ENCODE assay signal across 20 mouse cellular contexts in the genomic region with DNA sequence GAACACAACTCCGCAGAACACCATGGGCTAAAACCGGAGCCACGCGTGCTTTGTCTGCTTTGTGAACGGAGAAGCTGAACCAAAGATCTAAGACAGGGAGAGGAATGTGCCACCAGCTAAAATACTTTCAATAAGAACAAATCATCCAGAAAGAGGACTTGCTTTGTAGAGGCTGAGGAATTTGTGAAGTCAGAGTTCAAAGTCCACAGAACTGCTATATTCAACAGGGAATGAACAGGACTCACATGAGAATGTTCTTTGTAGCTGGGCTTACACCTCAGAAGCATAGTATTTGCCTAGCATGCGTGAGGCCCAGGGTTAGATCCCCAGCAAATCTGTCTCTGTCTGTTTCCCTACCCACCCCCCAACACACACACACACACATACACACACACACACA.
DNase-seq lines count a peak whose midpoint lies in the region; ATAC-seq and TF ChIP-seq lines count a peak whose summit lies in the region.
"Had no signal": no experiment of that assay in that cellular context is flagged by ENCODE, and none has a peak within 500 bp of the region (broad histone marks: within the 10 kb centered on the region; RNA-seq: fewer than 3 reads in every experiment).

No protein-coding gene starts in this region.

- no peaks in the 10 kb centered on the region for H3K9me3 ChIP-seq in heart, embryonic 12.5 days (replicated peaks)
- no peaks in the 10 kb centered on the region for H3K9me3 ChIP-seq in liver, embryonic 11.5 days (ENCODE audit: control insufficient read depth, low read length)
- H3K9me3 ChIP-seq: G1E; heart, embryonic 15.5 days; limb, embryonic 13.5 days; liver, embryonic 15.5 days; midbrain, embryonic 12.5 days; neural tube, embryonic 13.5 days had no signal

- peaks cover 79% of the 10 kb centered on the region for H3K36me3 ChIP-seq in heart, embryonic 12.5 days
- H3K36me3 ChIP-seq in liver, adult 2 months (ENCODE audit: control insufficient read depth, insufficient read depth, low read length), result peaks cover 52% of the 10 kb centered on the region
- peaks cover 9% of the 10 kb centered on the region for H3K36me3 ChIP-seq in liver, embryonic 11.5 days (ENCODE audit: control insufficient read depth, insufficient read depth, low read length)
- H3K36me3 ChIP-seq: G1E had no signal

- H3K79me2 ChIP-seq in liver, adult 2 months (ENCODE audit: control insufficient read depth, insufficient read depth, low read length), result no peaks in the 10 kb centered on the region; the same call in 1 of the 2 replicates

- H3K4me2 ChIP-seq in heart, embryonic 12.5 days, result no peak overlapping the region
- no peak overlapping the region for H3K4me2 ChIP-seq in liver, embryonic 11.5 days
- H3K4me2 ChIP-seq: heart, embryonic 15.5 days; limb, embryonic 13.5 days; liver, embryonic 15.5 days; midbrain, embryonic 12.5 days; neural tube, embryonic 13.5 days had no signal

- 0 out of 2 replicates have a peak overlapping the region, but pooled peaks have one; percentile 3 for H3K27ac ChIP-seq in heart, embryonic 12.5 days (ENCODE audit: poor library complexity, severe bottlenecking)
- no peak overlapping the region for H3K27ac ChIP-seq in liver, adult 2 months (replicated peaks; ENCODE audit: insufficient read depth, low read depth, low read length)
- no peak overlapping the region for H3K27ac ChIP-seq in liver, embryonic 11.5 days (ENCODE audit: low read depth, low read length)
- H3K27ac ChIP-seq: heart, embryonic 15.5 days; limb, embryonic 13.5 days; liver, embryonic 15.5 days; midbrain, embryonic 12.5 days; neural tube, embryonic 13.5 days had no signal

- peaks cover 7% of the 10 kb centered on the region; the same call in 1 of the 2 replicates for H3K4me1 ChIP-seq in heart, embryonic 12.5 days (replicated peaks)
- H3K4me1 ChIP-seq in liver, adult 2 months (ENCODE audit: control insufficient read depth, insufficient read depth, low read length), result no peaks in the 10 kb centered on the region
- no peaks in the 10 kb centered on the region for H3K4me1 ChIP-seq in liver, embryonic 11.5 days (replicated peaks; ENCODE audit: control insufficient read depth, insufficient read depth, low read length)
- H3K4me1 ChIP-seq: limb, embryonic 13.5 days; liver, embryonic 15.5 days; midbrain, embryonic 12.5 days; neural tube, embryonic 13.5 days had no signal

- ATAC-seq in heart, embryonic 12.5 days (ENCODE audit: insufficient number of reproducible peaks, low FRiP score), result no peak
- ATAC-seq in liver, embryonic 11.5 days (replicated peaks; ENCODE audit: low FRiP score), result no peak
- ATAC-seq: forebrain, embryonic 16.5 days; hindbrain, embryonic 16.5 days; lung, postnatal 0 days had no signal

- TF ChIP-seq CTCF in liver, adult 2 months (IDR thresholded peaks at IDR 0.05; ENCODE audit: low read depth, low read length), result no peak

- H3K9ac ChIP-seq in heart, embryonic 12.5 days, result no peak overlapping the region
- no peak overlapping the region for H3K9ac ChIP-seq in liver, adult 2 months (ENCODE audit: low read depth, low read length)
- H3K9ac ChIP-seq in liver, embryonic 11.5 days (ENCODE audit: low read depth, low read length), result no peak overlapping the region
- H3K9ac ChIP-seq: heart, embryonic 15.5 days; limb, embryonic 13.5 days; liver, embryonic 15.5 days; midbrain, embryonic 12.5 days; neural tube, embryonic 13.5 days had no signal

- TF ChIP-seq POLR2A in liver, adult 2 months (IDR thresholded peaks at IDR 0.05; ENCODE audit: extremely low read depth, insufficient read depth, low read length), result no peak

- DNase-seq in heart, adult 18-20 months, result no peak
- DNase-seq in liver, adult 2 months (ENCODE audit: extremely low read depth, low read depth, low spot score), result peak; percentile 24
- no peak for DNase-seq in liver, embryonic 11.5 days (ENCODE audit: low spot score)
- peak; percentile 21 for DNase-seq in kidney, postnatal 10 days
- DNase-seq in yolk sac, embryonic 10.5 days (ENCODE audit: low spot score), result peak; percentile 35
- DNase-seq in embryo, embryonic 10 days (ENCODE audit: low spot score), result no peak
- DNase-seq in cerebellum, postnatal 25 days, result no peak
- DNase-seq: adrenal gland, postnatal 14 days; cerebellum, adult 11-12 months; right cerebral cortex, adult 18-20 months had no signal

- H3K27me3 ChIP-seq in heart, embryonic 12.5 days (replicated peaks), result no peaks in the 10 kb centered on the region
- H3K27me3 ChIP-seq in liver, adult 2 months (ENCODE audit: control insufficient read depth, insufficient read depth, low read length), result no peaks in the 10 kb centered on the region
- H3K27me3 ChIP-seq in liver, embryonic 11.5 days (replicated peaks; ENCODE audit: control insufficient read depth, insufficient read depth, low read length), result no peaks in the 10 kb centered on the region
- H3K27me3 ChIP-seq: heart, embryonic 15.5 days; limb, embryonic 13.5 days; liver, embryonic 15.5 days; midbrain, embryonic 12.5 days; neural tube, embryonic 13.5 days had no signal

- no peak overlapping the region for H3K4me3 ChIP-seq in heart, embryonic 12.5 days
- no peak overlapping the region for H3K4me3 ChIP-seq in liver, adult 2 months (ENCODE audit: insufficient read depth, low read depth, low read length)
- H3K4me3 ChIP-seq in liver, embryonic 11.5 days (ENCODE audit: low read depth, low read length), result no peak overlapping the region
- H3K4me3 ChIP-seq: heart, embryonic 15.5 days; limb, embryonic 13.5 days; liver, embryonic 15.5 days; midbrain, embryonic 12.5 days; neural tube, embryonic 13.5 days had no signal

- WGBS in heart, embryonic 12.5 days, result 90% methylated on average over 6 of the region's 6 CpGs
- WGBS in liver, adult 2 months, result 95% methylated on average over 6 of the region's 6 CpGs
- WGBS in liver, embryonic 11.5 days, result 90% methylated on average over 6 of the region's 6 CpGs

Comparison
In these comparisons a context has a peak if more than half of its experiments do, and no peak if none do; other contexts are left out.
1. DNase-seq: peak in liver, adult 2 months (single experiment), kidney, postnatal 10 days (single experiment) and yolk sac, embryonic 10.5 days (single experiment); none in heart, adult 18-20 months (0 of 2), liver, embryonic 11.5 days (single experiment), embryo, embryonic 10 days (single experiment) and cerebellum, postnatal 25 days (0 of 2).